Mouse (Mus musculus) neutrophil, adult 83 days (primary cell): ENCODE results near the gene Etv3. TPM values are rescaled to one million over a fixed set of nuclear protein-coding genes. Genes with fewer than 3 reads are reported as not detected.

Experiments
- total RNA-seq, 2 experiments: library from RNA; stranded (reverse); gene quantifications; one replicate each; pipeline ENCODE4 v1.2.4; 2023

The Etv3 gene
- 10 to 100 TPM; 19.7 to 24.8 TPM for total RNA-seq

GRCm38 (mm10) chr3:87525043-87525836 lies at the start of gene Etv3:
Etv3 (plus strand) TSS chr3:87525407.

Other genes starting within 250 kb of the Etv3 start
- gene Cd5l, start 167.5 kb upstream of the Etv3 start, total RNA-seq: under 1 TPM in 1 of 2 experiments, not detected in 1; 0.26 TPM
- gene Fcrl1, start 149.0 kb upstream of the Etv3 start, total RNA-seq: 10 to 100 TPM; 14.0 to 18.6 TPM
- under 1 TPM in 1 of 2 experiments, not detected in 1; 0.15 TPM for gene Fcrl5, start 89.6 kb upstream of the Etv3 start, total RNA-seq
- 10 to 100 TPM; 22.8 to 26.4 TPM for gene Arhgef11, start 92.2 kb downstream of the Etv3 start, total RNA-seq
- gene Lrrc71, start 223.2 kb downstream of the Etv3 start, total RNA-seq: under 1 TPM; 0.31 to 0.94 TPM